Mouse (Mus musculus) midbrain, embryonic 10.5 days (tissue): Measurements from ENCODE around the gene Syndig1. TPM values are rescaled to one million over a fixed set of nuclear protein-coding genes. Genes with fewer than 3 reads are reported as not detected.

Experiments
- DNase-seq: peaks from one replicate; pipeline ENCODE4 v3.0.0-alpha.2; 2017; ENCODE audit warnings: low spot score
- H3K27ac ChIP-seq: fragments of 300-500 bp; sonication (generic); replicated peaks from 2 replicates; pipeline ENCODE4 v1.5.1; 2016; ENCODE audit warnings: mild to moderate bottlenecking
- H3K27me3 ChIP-seq: fragments of 300-500 bp; sonication (generic); 2 replicates; pipeline ENCODE4 v1.6.1; 2016; ENCODE audit warnings: low read depth, mild to moderate bottlenecking; ENCODE audit not compliant: poor library complexity, severe bottlenecking
- H3K36me3 ChIP-seq: fragments of 300-500 bp; sonication (generic); 2 replicates; pipeline ENCODE4 v1.6.1; 2016; ENCODE audit warnings: mild to moderate bottlenecking, moderate library complexity
- H3K4me1 ChIP-seq: fragments of 300-500 bp; sonication (generic); 2 replicates; pipeline ENCODE4 v1.6.1; 2016
- H3K4me3 ChIP-seq: fragments of 300-500 bp; sonication (generic); 2 replicates; pipeline ENCODE4 v1.5.1; 2016; ENCODE audit warnings: mild to moderate bottlenecking, moderate library complexity
- H3K9me3 ChIP-seq: fragments of 300-500 bp; sonication (generic); replicated peaks from 2 replicates; pipeline ENCODE4 v1.6.1; 2016; ENCODE audit warnings: mild to moderate bottlenecking
- WGBS: fragments of 180-500 bp; shearing (Covaris S2); methylation state at CpG from one replicate; pipeline ENCODE4 v1.1.7; 2016; 5-methylcytosine and 5-hydroxymethylcytosine counted together
- polyA plus RNA-seq: library from polyadenylated mRNA; unstranded; fragments of >200 nt; fragmentation: Nextera tagmentation; extraction: Ambion mirVana; gene quantifications from 2 replicates; pipeline ENCODE4 v1.2.1, GENCODE M21; 2016

Syndig1 gene
- polyA plus RNA-seq, 1 experiment from 2014 or later = 3.0 TPM

- H3K4me1 ChIP-seq = peaks cover 13% of the 10 kb centered on the region
- H3K9me3 ChIP-seq = no peaks in the 10 kb centered on the region
- no peaks in the 10 kb centered on the region for H3K36me3 ChIP-seq
- DNase-seq = no peak
- no peak overlapping the region for H3K27ac ChIP-seq
- WGBS = 84% methylated on average over 4 of the region's 4 CpGs
- no peak overlapping the region for H3K4me3 ChIP-seq
- no peaks in the 10 kb centered on the region for H3K27me3 ChIP-seq
These were observed 109.8 kb downstream of the Syndig1 start for GRCm38 (mm10) chr2:149938829-149939228.

DNA sequence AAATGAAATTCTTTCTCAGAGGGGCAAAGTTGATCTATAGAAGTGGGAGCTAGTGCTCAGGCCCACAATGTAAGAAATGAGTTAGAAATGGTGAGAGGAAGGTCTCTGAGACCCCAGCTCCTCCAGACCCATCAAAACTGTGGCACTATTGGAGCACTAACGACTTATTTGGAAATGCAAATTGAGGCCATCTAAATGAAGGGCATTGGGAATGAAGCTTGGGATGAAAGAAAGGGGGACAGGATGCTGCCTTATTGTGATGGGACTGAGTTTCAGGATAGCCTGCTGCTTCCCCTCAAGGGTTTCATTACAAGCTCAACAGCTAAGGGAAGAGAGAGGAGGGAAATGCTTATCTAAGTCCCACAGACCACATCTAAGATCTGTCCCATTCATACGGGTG is 110.6 kb downstream of the Syndig1 start:
- Histone ChIP-seq H3K4me1 (peaks cover 6% of the 10 kb centered on the region), H3K27ac (no peak overlapping the region), H3K9me3 (no peaks in the 10 kb centered on the region), H3K36me3 (no peaks in the 10 kb centered on the region), H3K4me3 (no peak overlapping the region), H3K27me3 (no peaks in the 10 kb centered on the region)
- no peak for DNase-seq
- 59% methylated on average over 2 of the region's 2 CpGs for WGBS

DNA sequence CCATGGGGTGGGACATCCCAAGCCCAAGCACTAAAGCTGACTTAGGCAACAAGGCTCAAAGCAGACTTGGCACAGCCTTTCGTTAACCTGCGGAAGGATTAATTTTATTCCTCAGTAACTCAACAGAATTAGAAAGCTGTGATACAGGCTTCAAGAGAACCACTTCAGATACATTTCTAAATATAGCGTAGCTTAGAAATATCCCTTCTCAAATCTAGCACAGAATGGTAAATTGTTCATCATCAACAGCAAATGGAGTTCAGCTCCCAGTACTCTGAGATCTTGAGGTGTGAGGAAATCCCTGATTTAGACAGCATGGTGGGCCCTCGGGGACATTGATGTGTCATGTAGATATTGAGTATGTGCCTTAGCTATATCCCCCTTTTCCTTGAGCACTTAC is 121.6 kb downstream of the Syndig1 start:
- 94% methylated on average over 4 of the region's 4 CpGs for WGBS
- Histone ChIP-seq H3K36me3 (no peaks in the 10 kb centered on the region), H3K4me3 (no peak overlapping the region), H3K9me3 (no peaks in the 10 kb centered on the region), H3K27ac (no peak overlapping the region), H3K4me1 (no peaks in the 10 kb centered on the region), H3K27me3 (no peaks in the 10 kb centered on the region)
- no peak for DNase-seq

DNA sequence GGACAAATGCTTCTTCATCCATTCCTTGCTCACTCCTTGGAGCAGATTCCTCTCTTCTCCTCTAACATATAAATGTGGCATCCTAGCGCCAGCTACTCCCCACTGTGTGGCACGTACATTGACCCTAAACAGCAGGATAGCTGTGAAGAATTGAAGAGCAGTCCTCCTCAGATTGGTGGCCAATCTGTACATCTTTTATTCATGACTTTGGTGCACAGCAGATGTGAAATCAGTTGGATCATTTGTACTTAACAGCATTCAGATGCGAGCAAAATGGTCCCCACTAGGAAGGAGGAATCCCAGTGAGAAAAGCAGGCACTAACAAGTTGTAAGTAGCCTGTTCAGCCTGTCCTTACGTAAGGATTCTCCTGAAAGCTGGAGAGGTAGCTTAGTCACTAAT is 142.0 kb downstream of the Syndig1 start:
- Histone ChIP-seq H3K4me1 (no peaks in the 10 kb centered on the region), H3K27ac (no peak overlapping the region), H3K4me3 (no peak overlapping the region), H3K9me3 (no peaks in the 10 kb centered on the region), H3K36me3 (no peaks in the 10 kb centered on the region), H3K27me3 (no peaks in the 10 kb centered on the region)
- no peak for DNase-seq
- 65% methylated on average over 4 of the region's 4 CpGs for WGBS

- H3K27ac ChIP-seq = no peak overlapping the region
- H3K36me3 ChIP-seq = no peaks in the 10 kb centered on the region
- H3K4me1 ChIP-seq = no peaks in the 10 kb centered on the region
- no peaks in the 10 kb centered on the region for H3K9me3 ChIP-seq
- DNase-seq = no peak
- H3K4me3 ChIP-seq = no peak overlapping the region
- no peaks in the 10 kb centered on the region for H3K27me3 ChIP-seq
- WGBS = 88% methylated on average over 6 of the region's 6 CpGs
These were observed 144.6 kb downstream of the Syndig1 start for GRCm38 (mm10) chr2:149973583-149973982.

GRCm38 (mm10) chr2:149980419-149980818 is 151.4 kb downstream of the Syndig1 start:
- no peak for DNase-seq

DNA sequence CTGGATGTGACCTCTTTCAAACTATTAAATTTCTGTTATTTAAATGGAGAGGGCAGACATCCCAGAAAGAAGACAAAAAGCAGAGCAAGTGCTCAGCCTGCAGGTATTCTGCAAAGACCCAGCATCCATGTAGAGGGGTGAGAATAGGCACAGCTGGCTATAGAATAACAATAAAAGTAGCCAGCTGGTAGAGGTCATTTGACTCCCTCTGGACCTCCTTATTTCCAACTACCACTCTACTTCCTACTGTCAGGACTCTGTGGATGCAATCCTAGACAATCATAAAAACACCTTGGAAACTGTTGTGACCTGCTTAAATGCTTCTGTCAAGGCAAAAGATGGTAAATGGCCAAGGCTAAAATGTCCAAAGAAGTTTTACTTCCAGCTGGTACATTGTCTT is 153.5 kb downstream of the Syndig1 start:
- Histone ChIP-seq H3K27ac (no peak overlapping the region), H3K4me3 (no peak overlapping the region), H3K36me3 (no peaks in the 10 kb centered on the region), H3K9me3 (no peaks in the 10 kb centered on the region), H3K4me1 (peaks cover 14% of the 10 kb centered on the region; the same call in 1 of the 2 replicates), H3K27me3 (no peaks in the 10 kb centered on the region)
- DNase-seq = no peak

More at GRCm38 (mm10) chr2:149980419-149980818, 151.4 kb downstream of the Syndig1 start:
- WGBS = 45% methylated on average over 1 of the region's 1 CpGs
- H3K27ac ChIP-seq = no peak overlapping the region
- no peaks in the 10 kb centered on the region for H3K27me3 ChIP-seq
- no peaks in the 10 kb centered on the region for H3K9me3 ChIP-seq
- no peaks in the 10 kb centered on the region for H3K36me3 ChIP-seq
- H3K4me1 ChIP-seq = peaks cover 14% of the 10 kb centered on the region; the same call in 1 of the 2 replicates
- H3K4me3 ChIP-seq = no peak overlapping the region

DNA sequence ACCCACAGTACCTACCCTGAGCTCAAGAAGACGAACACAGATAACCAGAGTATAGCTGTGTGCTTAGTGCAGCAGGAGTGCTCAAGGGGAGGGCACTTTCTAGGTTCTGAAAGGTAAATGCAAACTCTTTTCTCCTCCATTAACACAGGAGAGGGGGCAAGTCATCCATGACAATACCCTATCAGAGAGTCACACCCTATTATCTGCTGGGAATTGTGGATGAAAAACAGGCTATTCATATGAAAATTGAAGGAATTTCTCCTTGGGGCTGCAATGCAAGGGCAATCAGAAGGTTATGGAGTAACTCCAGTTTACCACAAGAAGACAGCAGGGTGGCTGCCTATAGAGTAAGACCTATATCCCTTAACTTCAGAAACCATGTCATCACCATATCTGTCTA is 154.1 kb downstream of the Syndig1 start:
- Histone ChIP-seq H3K27ac (no peak overlapping the region), H3K4me3 (no peak overlapping the region), H3K27me3 (no peaks in the 10 kb centered on the region), H3K36me3 (no peaks in the 10 kb centered on the region), H3K9me3 (no peaks in the 10 kb centered on the region), H3K4me1 (peaks cover 14% of the 10 kb centered on the region; the same call in 1 of the 2 replicates)
- DNase-seq = no peak
- WGBS = 79% methylated on average over 1 of the region's 1 CpGs

DNA sequence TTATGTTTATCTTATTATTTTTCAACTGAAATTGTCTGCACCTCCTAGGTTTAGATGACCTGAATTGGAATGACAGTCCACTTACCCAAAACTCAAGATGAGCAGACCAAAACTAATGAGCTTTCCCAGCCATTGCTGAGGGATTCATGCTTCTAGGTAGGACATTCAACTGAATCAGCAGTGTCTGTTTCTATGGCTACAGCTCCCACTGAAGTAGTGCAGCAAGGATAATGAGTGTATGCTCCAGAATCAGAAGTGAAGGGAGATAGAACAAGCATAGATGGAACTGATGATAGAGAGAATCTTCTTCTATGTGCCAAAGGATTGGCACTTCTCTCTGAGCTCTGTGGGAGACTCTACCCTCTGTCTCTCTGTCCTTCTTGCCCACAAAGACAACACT is 158.6 kb downstream of the Syndig1 start:
- H3K27ac ChIP-seq = no peak overlapping the region
- H3K4me3 ChIP-seq = no peak overlapping the region
- DNase-seq = no peak
- no peaks in the 10 kb centered on the region for H3K27me3 ChIP-seq
- no peaks in the 10 kb centered on the region for H3K9me3 ChIP-seq
- peaks cover 6% of the 10 kb centered on the region; the same call in 1 of the 2 replicates for H3K4me1 ChIP-seq
- H3K36me3 ChIP-seq = no peaks in the 10 kb centered on the region

DNA sequence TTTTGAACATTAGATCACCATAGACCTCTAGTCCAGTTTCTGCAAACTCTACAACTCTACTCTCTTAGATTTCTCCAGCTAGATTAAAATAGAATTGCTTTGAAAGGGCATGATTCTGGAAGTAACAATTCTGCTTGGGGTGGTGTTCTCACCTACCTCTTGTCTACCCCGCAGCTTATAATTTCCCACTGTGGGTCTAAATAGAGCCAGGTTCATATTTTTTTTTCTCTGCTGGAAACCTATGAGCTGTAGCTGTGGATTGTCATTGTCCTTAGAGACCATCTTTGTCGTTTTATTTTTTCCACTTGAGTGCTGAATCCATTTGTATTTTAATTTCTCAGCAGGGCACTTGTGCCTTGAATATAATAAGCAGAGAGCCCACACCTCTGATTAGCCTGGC is 162.5 kb downstream of the Syndig1 start:
- WGBS = 55% methylated on average over 2 of the region's 2 CpGs
- no peak overlapping the region for H3K27ac ChIP-seq
- no peak overlapping the region for H3K4me3 ChIP-seq
- no peaks in the 10 kb centered on the region for H3K36me3 ChIP-seq
- H3K9me3 ChIP-seq = no peaks in the 10 kb centered on the region
- DNase-seq = no peak
- no peaks in the 10 kb centered on the region for H3K4me1 ChIP-seq
- H3K27me3 ChIP-seq = no peaks in the 10 kb centered on the region

- no peaks in the 10 kb centered on the region for H3K9me3 ChIP-seq
- DNase-seq = no peak
- no peaks in the 10 kb centered on the region for H3K27me3 ChIP-seq
- H3K4me1 ChIP-seq = 0 out of 2 replicates have a peak, but pooled peaks cover 3% of the 10 kb centered on the region
- WGBS = 94% methylated on average over 4 of the region's 4 CpGs
- H3K36me3 ChIP-seq = no peaks in the 10 kb centered on the region
- no peak overlapping the region for H3K4me3 ChIP-seq
- no peak overlapping the region for H3K27ac ChIP-seq
These were observed 163.9 kb downstream of the Syndig1 start for GRCm38 (mm10) chr2:149992921-149993320.

DNA sequence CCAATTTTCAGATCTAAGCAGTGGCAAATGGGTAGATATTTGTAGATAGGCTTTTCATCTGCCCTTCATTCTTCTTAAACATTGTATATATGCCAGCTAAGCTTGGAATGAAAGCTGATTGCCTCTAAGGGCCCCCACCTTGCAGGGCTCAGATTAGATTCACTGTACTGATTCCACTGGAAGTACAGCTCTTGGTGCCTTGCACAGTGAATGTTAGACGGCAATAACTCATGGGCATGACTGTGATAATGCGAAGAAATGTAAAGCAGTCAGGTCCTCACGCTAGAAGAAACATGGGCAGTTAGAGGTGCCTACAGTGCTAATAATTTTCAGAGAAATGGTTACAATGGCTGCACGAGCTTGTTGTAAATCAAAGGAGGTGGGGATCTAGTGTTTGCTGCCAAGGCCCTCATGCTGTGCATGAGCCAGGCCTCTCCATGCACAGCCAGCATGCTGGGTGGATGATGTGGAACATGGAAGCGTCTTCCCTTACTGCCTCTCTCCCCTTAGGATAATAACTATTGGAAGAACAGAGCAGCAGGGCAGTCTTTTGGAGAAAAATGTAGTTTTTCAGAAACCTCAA is 167.5 kb downstream of the Syndig1 start:
- 0 out of 2 replicates have a peak, but pooled peaks cover 7% of the 10 kb centered on the region for H3K4me1 ChIP-seq
- no peak overlapping the region for H3K4me3 ChIP-seq
- H3K27ac ChIP-seq = no peak overlapping the region
- H3K9me3 ChIP-seq = no peaks in the 10 kb centered on the region
- H3K36me3 ChIP-seq = no peaks in the 10 kb centered on the region
- no peaks in the 10 kb centered on the region for H3K27me3 ChIP-seq
- DNase-seq = no peak
- 84% methylated on average over 5 of the region's 5 CpGs for WGBS

DNA sequence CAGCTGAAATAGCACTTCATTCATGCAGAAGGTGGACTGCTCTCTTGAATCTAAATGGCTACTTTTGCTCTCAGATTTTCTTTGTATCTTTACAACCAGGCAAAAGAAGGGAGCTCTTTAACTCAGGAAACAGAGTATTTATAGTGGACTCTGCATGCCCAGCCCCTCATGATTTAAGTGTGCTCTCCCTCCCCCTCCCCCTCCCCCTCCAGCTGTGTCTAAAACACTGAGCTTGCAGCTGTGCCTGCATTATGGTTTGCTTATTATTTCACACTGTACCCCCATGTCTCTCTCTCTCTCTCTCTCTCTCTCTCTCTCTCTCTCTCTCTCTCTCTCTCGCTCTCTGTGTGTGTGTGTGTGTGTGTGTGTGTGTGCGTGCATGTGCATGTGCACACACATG is 168.6 kb downstream of the Syndig1 start:
- 0 out of 2 replicates have a peak, but pooled peaks cover 7% of the 10 kb centered on the region for H3K4me1 ChIP-seq
- H3K4me3 ChIP-seq = no peak overlapping the region
- 88% methylated on average over 1 of the region's 2 CpGs for WGBS
- H3K27ac ChIP-seq = no peak overlapping the region
- no peaks in the 10 kb centered on the region for H3K27me3 ChIP-seq
- no peaks in the 10 kb centered on the region for H3K36me3 ChIP-seq
- DNase-seq = no peak
- no peaks in the 10 kb centered on the region for H3K9me3 ChIP-seq
